Mouse (Mus musculus): ENCODE results near the gene Itpkc.

Itpkc gene

GRCm38 (mm10) chr7:27164112-27164947 is 64.1 kb downstream of the Itpkc start:
- in situ Hi-C loops (cut with MseI, MboI) = no loop called here

- in situ Hi-C loops (cut with MseI, MboI) = no loop called here
These were observed 65.0 kb downstream of the Itpkc start for GRCm38 (mm10) chr7:27163450-27163805.

DNA sequence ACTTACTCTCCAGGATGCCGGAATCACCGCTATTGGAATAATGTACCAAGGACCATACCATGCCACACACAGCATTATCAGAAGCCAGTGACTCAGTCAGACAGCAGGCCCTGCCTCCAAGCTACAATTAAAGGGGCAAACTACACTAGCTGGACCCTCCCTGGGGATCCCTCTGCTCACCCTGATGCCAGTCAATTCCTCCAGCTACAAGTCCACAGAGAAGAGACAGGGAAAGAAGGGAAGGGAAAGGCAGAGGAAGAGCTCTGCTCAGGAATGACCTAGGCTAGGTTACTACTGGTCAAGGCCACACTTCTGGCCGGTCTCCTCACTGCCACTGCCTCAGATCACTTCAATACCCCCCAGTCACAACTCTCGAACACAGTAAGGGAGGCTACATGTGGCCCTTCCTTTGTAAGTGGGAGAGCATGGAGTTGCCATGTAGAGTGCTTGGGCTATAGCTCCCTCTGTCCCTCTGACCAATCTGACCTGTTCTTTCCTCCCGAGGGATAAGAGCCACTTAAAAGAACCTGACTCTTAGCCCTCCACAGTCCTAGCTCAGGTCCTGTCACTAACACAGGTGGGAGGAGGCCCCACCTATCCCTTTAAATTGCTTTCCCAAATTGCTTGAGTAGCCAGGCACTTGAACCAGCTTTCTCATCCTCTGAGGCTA is 65.5 kb downstream of the Itpkc start:
- in situ Hi-C loops (cut with MseI, MboI) = no loop called here

DNA sequence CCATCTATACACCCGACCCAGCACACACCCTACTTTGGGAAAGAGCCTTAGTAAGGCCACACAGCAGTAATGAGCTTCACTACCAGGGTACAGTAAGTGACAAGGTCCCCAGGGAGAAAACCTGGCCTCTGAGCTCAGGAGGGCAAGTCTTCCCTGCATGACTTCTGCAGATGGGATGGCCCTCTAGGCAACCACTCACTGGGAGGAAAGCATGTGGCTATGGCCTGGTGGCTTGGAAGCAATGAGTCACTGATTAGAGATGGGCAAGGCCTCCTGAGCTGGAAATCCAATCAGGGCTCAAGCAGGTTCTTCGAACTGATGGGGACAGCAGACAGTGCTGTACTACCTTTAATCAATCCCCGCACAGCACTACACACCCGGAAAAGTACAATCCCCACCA is 66.7 kb downstream of the Itpkc start:
- in situ Hi-C loops (cut with MseI, MboI) = no loop called here

DNA sequence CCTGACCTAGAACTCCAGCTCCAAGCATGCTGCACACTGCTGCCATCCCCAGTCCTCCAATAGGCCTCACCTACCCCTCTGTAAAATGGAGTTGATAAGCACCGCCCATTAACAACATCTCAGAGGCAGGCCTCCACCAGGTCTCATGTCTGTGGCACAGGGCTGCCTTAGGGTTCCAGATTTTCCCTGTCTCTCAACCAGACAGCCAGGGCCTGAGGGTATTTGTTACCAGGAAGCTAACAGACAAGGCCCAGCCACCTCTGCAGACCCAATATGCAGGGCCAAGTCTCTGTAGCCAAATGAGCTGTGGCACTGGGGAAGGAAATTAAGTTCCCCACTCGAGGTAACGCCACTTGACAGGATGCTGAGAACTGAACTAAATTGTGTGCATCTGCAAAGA is 67.5 kb downstream of the Itpkc start:
- in situ Hi-C loops (cut with MseI, MboI) = no loop called here

GRCm38 (mm10) chr7:27159882-27160281 is 68.6 kb downstream of the Itpkc start:
- in situ Hi-C loops (cut with MseI, MboI) = no loop called here

DNA sequence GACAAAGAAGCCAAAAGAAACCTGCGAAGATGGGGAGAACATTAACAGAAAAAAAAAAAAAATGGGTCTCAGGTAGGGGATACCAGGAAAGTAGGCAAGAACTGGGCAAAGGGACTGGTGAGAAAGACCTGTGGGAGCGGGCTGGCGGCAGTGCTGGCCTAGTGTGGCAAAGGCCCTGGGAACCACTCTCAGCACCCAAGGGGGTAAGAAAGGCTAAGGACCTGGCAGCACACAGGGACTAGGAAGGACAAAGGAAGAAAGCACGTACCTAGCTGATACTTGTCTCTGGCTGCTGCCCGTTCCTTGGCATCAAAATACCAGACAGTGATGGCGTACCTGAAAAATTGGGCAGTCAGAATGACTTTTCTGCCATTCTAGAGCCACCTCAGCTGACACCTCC is 69.2 kb downstream of the Itpkc start:
- in situ Hi-C loops (cut with MseI, MboI) = no loop called here

GRCm38 (mm10) chr7:27158171-27158570 is 70.3 kb downstream of the Itpkc start:
- in situ Hi-C loops (cut with MseI, MboI) = no loop called here

All from mouse trophoblast stem cell (cell line).